Mouse (Mus musculus): ENCODE measurements around the gene Jup. TPM values are rescaled to one million over a fixed set of nuclear protein-coding genes. Genes with fewer than 3 reads are reported as not detected.

Gene Jup
- polyA plus RNA-seq (2016; fragmentation: Nextera tagmentation; extraction: Ambion mirVana), result 32.4 and 41.8 TPM in 2 replicates

DNA sequence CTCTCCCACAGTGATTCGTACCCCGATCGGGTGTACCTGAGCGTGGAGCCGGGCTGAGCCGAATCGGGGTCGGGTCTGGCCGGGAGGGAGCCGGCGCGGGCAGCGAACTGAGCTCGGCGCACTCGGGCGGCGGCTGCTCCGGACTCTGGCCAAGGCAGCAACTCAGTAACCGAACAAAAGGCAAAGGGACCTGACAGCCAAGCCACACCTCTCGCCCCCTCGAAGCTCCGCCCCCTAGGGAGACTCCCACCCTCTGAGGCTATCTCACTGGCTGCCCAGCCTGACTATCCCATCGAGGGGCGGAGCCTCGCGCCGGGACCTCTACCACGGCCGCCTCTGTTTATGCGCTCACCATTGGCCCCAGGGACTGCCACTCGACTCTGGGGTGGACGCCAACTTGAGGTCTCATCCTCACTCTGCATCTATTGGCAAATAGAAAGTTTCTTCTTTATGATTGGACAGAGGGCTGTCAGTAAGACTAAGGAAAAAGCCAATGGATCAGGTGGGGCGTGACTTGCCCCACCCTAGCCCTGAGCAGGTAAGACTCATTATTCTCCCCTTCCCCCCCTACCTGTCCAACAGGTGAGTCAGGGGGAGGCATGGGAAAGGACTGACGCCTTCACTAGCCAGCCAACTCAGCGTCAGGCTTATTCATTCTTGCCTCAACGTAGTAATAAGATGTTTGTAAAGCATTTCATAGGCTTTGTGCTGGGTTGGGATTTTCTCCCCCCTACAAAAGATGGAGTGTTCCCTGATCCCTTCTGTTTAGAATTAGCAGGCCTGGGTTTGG lies at the start of gene Jup:
Jup (minus strand) TSS at position 164 of the 790 bp plus-strand sequence.
- Histone ChIP-seq H3K4me3 (peak within 1 kb of the TSS; percentile 61), H3K9me3 (replicated peaks) (no peaks in the 10 kb centered on the region), H3K27ac (replicated peaks) (peak within 1 kb of the TSS; percentile 81), H3K27me3 (ENCODE audit: low read depth, poor library complexity, severe bottlenecking) (peaks cover 47% of the 10 kb centered on the region), H3K36me3 (no peaks in the 10 kb centered on the region), H3K4me1 (peaks cover 35% of the 10 kb centered on the region)
- DNase-seq (ENCODE audit: low spot score), result peak; percentile 98
- under 1% methylated on average over 37 of the region's 37 CpGs for WGBS

DNA sequence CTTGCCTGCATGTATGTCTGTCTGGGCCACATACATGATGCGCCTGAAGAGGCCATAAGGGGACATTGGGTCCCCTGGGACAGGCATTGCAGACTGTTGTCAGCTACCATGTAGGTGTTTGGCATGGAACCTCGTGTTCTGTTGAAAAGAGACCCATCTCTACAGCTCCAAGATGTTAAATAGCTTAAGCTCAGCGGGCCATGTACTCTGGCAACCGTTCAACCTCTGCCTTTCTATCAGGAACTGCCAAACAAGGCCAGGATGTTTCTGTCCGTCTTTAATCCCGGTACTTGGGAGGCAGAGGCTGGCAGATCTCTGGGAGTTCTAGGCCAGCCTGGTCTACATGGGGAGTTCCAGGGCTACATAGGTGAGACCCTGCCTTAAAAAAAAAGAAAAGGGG lies 45.1 kb upstream of the Jup start:
- 90% methylated on average over 6 of the region's 6 CpGs for WGBS
- no peaks in the 10 kb centered on the region for H3K9me3 ChIP-seq (replicated peaks)
- H3K4me3 ChIP-seq, result no peak overlapping the region
- 0 out of 2 replicates have a peak, but pooled peaks cover 3% of the 10 kb centered on the region for H3K27me3 ChIP-seq (ENCODE audit: low read depth, poor library complexity, severe bottlenecking)
- DNase-seq (ENCODE audit: low spot score), result no peak
- H3K27ac ChIP-seq (replicated peaks), result no peak overlapping the region
- peaks cover 20% of the 10 kb centered on the region for H3K36me3 ChIP-seq
- H3K4me1 ChIP-seq, result peaks cover 34% of the 10 kb centered on the region

GRCm38 (mm10) chr11:100441797-100442196 lies 44.2 kb upstream of the Jup start, which contains the start of the genes Nt5c3b and Klhl10:
Gene Nt5c3b (minus strand): TSS chr11:100441808.
Gene Klhl10 (plus strand): TSS chr11:100441917.
- Histone ChIP-seq H3K27me3 (ENCODE audit: low read depth, poor library complexity, severe bottlenecking) (0 out of 2 replicates have a peak, but pooled peaks cover 3% of the 10 kb centered on the region), H3K36me3 (peaks cover 29% of the 10 kb centered on the region), H3K4me1 (peaks cover 34% of the 10 kb centered on the region), H3K27ac (replicated peaks) (peak within 1 kb of the TSS; percentile 95), H3K9me3 (replicated peaks) (no peaks in the 10 kb centered on the region), H3K4me3 (peak within 1 kb of the TSS; percentile 87)
- WGBS, result 85% methylated on average over 8 of the region's 8 CpGs
- DNase-seq (ENCODE audit: low spot score), result no peak

GRCm38 (mm10) chr11:100440691-100441522 lies 43.3 kb upstream of the Jup start:
- 1% methylated on average over 52 of the region's 52 CpGs for WGBS
- H3K4me1 ChIP-seq, result peaks cover 41% of the 10 kb centered on the region
- peak overlapping the region; percentile 95 for H3K27ac ChIP-seq (replicated peaks)
- 0 out of 2 replicates have a peak, but pooled peaks cover 3% of the 10 kb centered on the region for H3K27me3 ChIP-seq (ENCODE audit: low read depth, poor library complexity, severe bottlenecking)
- peak overlapping the region; percentile 87 for H3K4me3 ChIP-seq
- H3K9me3 ChIP-seq (replicated peaks), result no peaks in the 10 kb centered on the region
- H3K36me3 ChIP-seq, result peaks cover 37% of the 10 kb centered on the region
- DNase-seq (ENCODE audit: low spot score), result peak; percentile 82

GRCm38 (mm10) chr11:100437901-100438300 lies 40.3 kb upstream of the Jup start:
- H3K27me3 ChIP-seq (ENCODE audit: low read depth, poor library complexity, severe bottlenecking), result 0 out of 2 replicates have a peak, but pooled peaks cover 3% of the 10 kb centered on the region
- WGBS, result 77% methylated on average over 1 of the region's 1 CpGs
- no peaks in the 10 kb centered on the region for H3K9me3 ChIP-seq (replicated peaks)
- DNase-seq (ENCODE audit: low spot score), result no peak
- no peak overlapping the region for H3K4me3 ChIP-seq
- H3K36me3 ChIP-seq, result peaks cover 63% of the 10 kb centered on the region
- H3K27ac ChIP-seq (replicated peaks), result no peak overlapping the region
- peaks cover 51% of the 10 kb centered on the region for H3K4me1 ChIP-seq

- DNase-seq (ENCODE audit: low spot score), result peak; percentile 39
- H3K4me1 ChIP-seq, result peaks cover 41% of the 10 kb centered on the region
- no peaks in the 10 kb centered on the region for H3K9me3 ChIP-seq (replicated peaks)
- H3K27me3 ChIP-seq (ENCODE audit: low read depth, poor library complexity, severe bottlenecking), result no peaks in the 10 kb centered on the region
- peaks cover 82% of the 10 kb centered on the region for H3K36me3 ChIP-seq
- no peak overlapping the region for H3K4me3 ChIP-seq
- H3K27ac ChIP-seq (replicated peaks), result no peak overlapping the region
- whole genome bisulfite sequencing, result 43% methylated on average over 9 of the region's 9 CpGs
Measured at GRCm38 (mm10) chr11:100435678-100436246, 38.2 kb upstream of the Jup start.

GRCm38 (mm10) chr11:100432002-100432401 lies 34.4 kb upstream of the Jup start:
- H3K4me1 ChIP-seq, result peaks cover 17% of the 10 kb centered on the region
- no peak overlapping the region for H3K27ac ChIP-seq (replicated peaks)
- H3K4me3 ChIP-seq, result no peak overlapping the region
- H3K27me3 ChIP-seq (ENCODE audit: low read depth, poor library complexity, severe bottlenecking), result no peaks in the 10 kb centered on the region
- no peak for DNase-seq (ENCODE audit: low spot score)
- peaks cover 79% of the 10 kb centered on the region for H3K36me3 ChIP-seq
- H3K9me3 ChIP-seq (replicated peaks), result no peaks in the 10 kb centered on the region
- 92% methylated on average over 5 of the region's 5 CpGs for WGBS

DNA sequence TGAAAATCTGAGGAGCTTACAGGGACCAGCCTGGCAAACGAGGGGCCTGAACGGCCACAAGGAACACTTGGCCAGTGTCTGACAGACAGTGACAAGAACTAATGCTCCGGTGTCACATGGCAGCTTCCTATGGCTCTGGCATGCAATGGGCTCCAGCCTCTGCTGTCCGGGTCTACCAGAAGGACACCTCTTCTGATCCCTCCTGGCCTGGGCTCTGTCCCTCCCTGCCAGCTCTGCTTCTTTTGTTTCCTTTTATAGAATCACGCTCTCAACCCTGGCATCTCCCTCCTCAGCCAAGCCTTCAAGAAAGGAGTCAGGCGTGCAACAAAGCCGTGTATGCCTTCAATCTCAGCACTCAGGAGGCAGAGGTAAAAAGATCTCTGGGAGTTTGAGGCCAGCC lies 32.5 kb upstream of the Jup start:
- H3K4me3 ChIP-seq, result no peak overlapping the region
- H3K27ac ChIP-seq (replicated peaks), result no peak overlapping the region
- no peaks in the 10 kb centered on the region for H3K9me3 ChIP-seq (replicated peaks)
- 0 out of 2 replicates have a peak, but pooled peaks cover 2% of the 10 kb centered on the region for H3K4me1 ChIP-seq
- no peak for DNase-seq (ENCODE audit: low spot score)
- no peaks in the 10 kb centered on the region for H3K27me3 ChIP-seq (ENCODE audit: low read depth, poor library complexity, severe bottlenecking)
- 91% methylated on average over 7 of the region's 7 CpGs for WGBS
- peaks cover 60% of the 10 kb centered on the region for H3K36me3 ChIP-seq

- no peak overlapping the region for H3K27ac ChIP-seq (replicated peaks)
- H3K36me3 ChIP-seq, result peaks cover 51% of the 10 kb centered on the region
- H3K4me1 ChIP-seq, result no peaks in the 10 kb centered on the region
- no peak overlapping the region for H3K4me3 ChIP-seq
- no peaks in the 10 kb centered on the region for H3K9me3 ChIP-seq (replicated peaks)
- WGBS, result 88% methylated on average over 9 of the region's 9 CpGs
- no peak for DNase-seq (ENCODE audit: low spot score)
- H3K27me3 ChIP-seq (ENCODE audit: low read depth, poor library complexity, severe bottlenecking), result no peaks in the 10 kb centered on the region
Measured at GRCm38 (mm10) chr11:100428612-100429199, 31.1 kb upstream of the Jup start.

DNA sequence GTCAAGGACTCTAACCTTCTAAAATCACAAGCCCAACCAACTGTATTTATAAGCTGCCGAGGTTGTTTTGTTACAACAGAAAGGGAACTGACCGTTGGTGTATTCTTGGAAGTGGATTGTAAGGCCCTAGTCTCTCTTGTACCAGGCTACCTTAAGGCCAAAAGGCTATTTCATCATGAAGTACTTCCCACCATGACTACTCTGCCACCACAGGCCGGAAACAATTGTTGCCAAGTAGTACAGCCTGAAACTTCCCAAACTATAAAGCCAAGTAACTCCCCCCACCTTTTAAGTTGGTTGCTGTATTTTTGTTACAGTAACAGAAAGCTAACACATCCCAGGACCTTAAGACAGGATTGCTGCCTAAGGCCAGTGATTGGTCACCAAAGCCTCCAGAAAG lies 29.3 kb upstream of the Jup start:
- Histone ChIP-seq H3K27me3 (ENCODE audit: low read depth, poor library complexity, severe bottlenecking) (no peaks in the 10 kb centered on the region), H3K9me3 (replicated peaks) (no peaks in the 10 kb centered on the region), H3K4me3 (no peak overlapping the region), H3K27ac (replicated peaks) (no peak overlapping the region), H3K4me1 (peaks cover under 1% of the 10 kb centered on the region; the same call in 1 of the 2 replicates), H3K36me3 (peaks cover 36% of the 10 kb centered on the region)
- DNase-seq (ENCODE audit: low spot score), result no peak
- 88% methylated on average over 3 of the region's 3 CpGs for WGBS

- Histone ChIP-seq H3K27me3 (ENCODE audit: low read depth, poor library complexity, severe bottlenecking) (no peaks in the 10 kb centered on the region), H3K27ac (replicated peaks) (no peak overlapping the region), H3K4me1 (peaks cover 11% of the 10 kb centered on the region), H3K9me3 (replicated peaks) (no peaks in the 10 kb centered on the region), H3K4me3 (no peak overlapping the region), H3K36me3 (peaks cover 28% of the 10 kb centered on the region)
- peak; percentile 60 for DNase-seq (ENCODE audit: low spot score)
- 35% methylated on average over 7 of the region's 7 CpGs for WGBS
Measured at GRCm38 (mm10) chr11:100425851-100426250, 28.3 kb upstream of the Jup start.

- Histone ChIP-seq H3K27me3 (ENCODE audit: low read depth, poor library complexity, severe bottlenecking) (no peaks in the 10 kb centered on the region), H3K27ac (replicated peaks) (no peak overlapping the region), H3K4me3 (no peak overlapping the region), H3K9me3 (replicated peaks) (no peaks in the 10 kb centered on the region), H3K36me3 (peaks cover 8% of the 10 kb centered on the region), H3K4me1 (peaks cover 11% of the 10 kb centered on the region)
- 92% methylated on average over 7 of the region's 7 CpGs for WGBS
- no peak for DNase-seq (ENCODE audit: low spot score)
Measured at GRCm38 (mm10) chr11:100423836-100424235, 26.3 kb upstream of the Jup start.

Data from midbrain, embryonic 10.5 days (tissue).